8 mouse cellular contexts compared by ENCODE assay signal in the genomic region with DNA sequence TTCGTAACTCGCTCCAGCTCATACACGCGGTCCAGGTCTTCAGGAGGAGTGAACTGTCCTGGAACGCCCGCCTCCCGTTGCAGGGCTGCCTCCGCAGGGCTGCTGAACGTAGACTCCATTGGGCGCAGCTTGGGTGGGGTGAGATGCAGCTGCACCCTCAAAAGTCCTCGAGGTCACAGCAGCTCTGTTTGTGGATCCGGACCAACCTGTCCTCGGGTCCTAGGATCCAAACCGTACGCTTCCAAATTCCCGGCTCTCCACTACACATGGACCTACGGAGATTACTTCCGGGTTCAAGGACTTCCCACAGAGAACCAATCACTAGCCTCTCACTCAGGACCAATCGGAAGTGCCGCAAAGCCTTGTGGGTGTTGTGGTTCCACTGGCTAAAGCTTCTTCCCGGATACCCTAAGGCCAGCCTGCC. TPM values are rescaled to one million over a fixed set of nuclear protein-coding genes. Genes with fewer than 3 reads are reported as not detected.
DNase-seq lines count a peak whose midpoint lies in the region; ATAC-seq and TF ChIP-seq lines count a peak whose summit lies in the region.

A gene (minus strand): TSS at position 295 of the 424 bp plus-strand sequence.

- TF ChIP-seq CTCF in Patski (IDR thresholded peaks at IDR 0.05), result no peak
- TF ChIP-seq CTCF in lung, postnatal 0 days (IDR thresholded peaks at IDR 0.05), result no peak

- H3K9ac ChIP-seq in hindbrain, embryonic 11.5 days (ENCODE audit: low read depth, low read length), result peak within 1 kb of the TSS; percentile 40
- H3K9ac ChIP-seq in lung, postnatal 0 days (replicated peaks; ENCODE audit: low read depth), result peak within 1 kb of the TSS; percentile 29; the same call in 1 of the 2 replicates

- peak within 1 kb of the TSS; percentile 89 for H3K4me2 ChIP-seq in hindbrain, embryonic 11.5 days (replicated peaks; ENCODE audit: low read depth, low read length)
- peak within 1 kb of the TSS; percentile 92 for H3K4me2 ChIP-seq in lung, postnatal 0 days (replicated peaks; ENCODE audit: low read depth, low read length)

- H3K4me3 ChIP-seq in hindbrain, embryonic 11.5 days (ENCODE audit: low read depth, low read length), result peak within 1 kb of the TSS; percentile 64
- H3K4me3 ChIP-seq in lung, postnatal 0 days (ENCODE audit: low read depth, low read length), result peak within 1 kb of the TSS; percentile 62

- no peak within 1 kb of the TSS for H3K27ac ChIP-seq in hindbrain, embryonic 11.5 days (ENCODE audit: low read depth, low read length)
- H3K27ac ChIP-seq in lung, postnatal 0 days (ENCODE audit: low read length), result no peak within 1 kb of the TSS

- DNase-seq in Patski (ENCODE audit: low read depth, low spot score), result peak; percentile 68
- DNase-seq in cerebellum, adult 9-11 months, result peak; percentile 92
- peak; percentile 82 to 92 for DNase-seq in frontal cortex, adult 2 months (ENCODE audit: extremely low spot score in 1 of 2, low spot score in 1 of 2)
- peak; percentile 89 for DNase-seq in hindbrain, embryonic 11.5 days (ENCODE audit: low spot score)
- DNase-seq in layer of hippocampus, adult 9-11 months, result peak; percentile 91
- peak; percentile 95 for DNase-seq in lung, postnatal 0 days (ENCODE audit: low spot score)
- DNase-seq in retina, adult 2 months (ENCODE audit: low read depth, low spot score), result peak; percentile 86
- DNase-seq in thymus, postnatal 25 days, result peak; percentile 78

- in situ Hi-C loops in Patski (cut with MboI; ENCODE audit: low pct_unique_long_range_greater_than_20kb), result no loop called here

- CTCF ChIA-PET in Patski (lab: Charles Lee), result interaction anchor here (1.0 to 2.2 kb wide), 3 partner anchors 21 to 192 kb away, joined by 3 to 9 read pairs (median 4); no protein-coding TSS in a partner anchor

- H3K4me1 ChIP-seq in hindbrain, embryonic 11.5 days (replicated peaks; ENCODE audit: control insufficient read depth, insufficient read depth, low read length), result no peaks in the 10 kb centered on the region
- H3K4me1 ChIP-seq in lung, postnatal 0 days (ENCODE audit: insufficient read depth, low read depth, low read length), result no peaks in the 10 kb centered on the region; the same call in 1 of the 2 replicates

- POLR2A ChIA-PET in Patski (lab: Charles Lee), result no interaction called here

- peak; percentile 65 for ATAC-seq in Patski
- peak; percentile 85 for ATAC-seq in hindbrain, embryonic 11.5 days (ENCODE audit: low FRiP score)
- peak; percentile 89 for ATAC-seq in lung, postnatal 0 days

- H3K27me3 ChIP-seq in Patski, result no peaks in the 10 kb centered on the region
- no peaks in the 10 kb centered on the region for H3K27me3 ChIP-seq in hindbrain, embryonic 11.5 days (ENCODE audit: control insufficient read depth, insufficient read depth, low read length)
- no peaks in the 10 kb centered on the region for H3K27me3 ChIP-seq in lung, postnatal 0 days (replicated peaks; ENCODE audit: insufficient read depth, low read length)

- 0% methylated on average over 21 of the region's 21 CpGs for WGBS in hindbrain, embryonic 11.5 days
- WGBS in lung, postnatal 0 days, result under 1% methylated on average over 21 of the region's 21 CpGs

- no peak for TF ChIP-seq EP300 in lung, postnatal 0 days (IDR thresholded peaks at IDR 0.05)

- peaks cover 3% of the 10 kb centered on the region; the same call in 1 of the 2 replicates for H3K36me3 ChIP-seq in hindbrain, embryonic 11.5 days (ENCODE audit: control insufficient read depth, insufficient read depth, low read length)
- no peaks in the 10 kb centered on the region for H3K36me3 ChIP-seq in lung, postnatal 0 days (ENCODE audit: insufficient read depth, low read length)

- H3K9me3 ChIP-seq in hindbrain, embryonic 11.5 days (ENCODE audit: control insufficient read depth, low read length), result no peaks in the 10 kb centered on the region
- no peaks in the 10 kb centered on the region for H3K9me3 ChIP-seq in lung, postnatal 0 days (ENCODE audit: low read length)

RNA-seq across cellular contexts. Expression of the gene that starts here (rescaled TPM):
- polyA plus RNA-seq in Patski (2021), result 7.0 TPM
- polyA plus RNA-seq in frontal cortex, adult 2 months (2012; rRNA removed), result 12.8 and 13.5 TPM in 2 replicates
- 21.0 and 26.8 TPM in 2 replicates for polyA plus RNA-seq in hindbrain, embryonic 11.5 days (2014; fragmentation: Nextera tagmentation; extraction: Ambion mirVana)
- polyA plus RNA-seq in lung, postnatal 0 days (2015; fragmentation: Nextera tagmentation; extraction: Ambion mirVana), result 7.8 and 8.6 TPM in 2 replicates
